Mouse (Mus musculus) naive thymus-derived CD4-positive, alpha-beta T cell, adult 2 months (primary cell): ENCODE measurements around the gene Cadm2.

ENCODE experiments used
- DNase-seq: peaks from one replicate; pipeline ENCODE4 v3.0.0-alpha.2; 2011; ENCODE audit warnings: low read depth

Cadm2 gene

GRCm38 (mm10) chr16:67509079-67509478, 111.6 kb downstream of the Cadm2 start:
- no peak for DNase-seq

- no peak for DNase-seq
Measured at GRCm38 (mm10) chr16:67482542-67482941, 138.2 kb downstream of the Cadm2 start.

GRCm38 (mm10) chr16:67467041-67467440, 153.7 kb downstream of the Cadm2 start:
- DNase-seq: no peak

- DNase-seq: no peak
Measured at GRCm38 (mm10) chr16:67436301-67436700, 184.4 kb downstream of the Cadm2 start.

GRCm38 (mm10) chr16:67425371-67425770, 195.3 kb downstream of the Cadm2 start:
- no peak for DNase-seq

- no peak for DNase-seq
Measured at GRCm38 (mm10) chr16:67410926-67411325, 209.8 kb downstream of the Cadm2 start.

- no peak for DNase-seq
Measured at GRCm38 (mm10) chr16:67410482-67410881, 210.2 kb downstream of the Cadm2 start.

- no peak for DNase-seq
Measured at GRCm38 (mm10) chr16:67367745-67368144, 253.0 kb downstream of the Cadm2 start.

- DNase-seq: no peak
Measured at GRCm38 (mm10) chr16:67348011-67348410, 272.7 kb downstream of the Cadm2 start.

GRCm38 (mm10) chr16:67347561-67347960, 273.1 kb downstream of the Cadm2 start:
- no peak for DNase-seq

- DNase-seq: no peak
Measured at GRCm38 (mm10) chr16:67346621-67347290, 274.0 kb downstream of the Cadm2 start.

- DNase-seq: no peak
Measured at GRCm38 (mm10) chr16:67344194-67344593, 276.5 kb downstream of the Cadm2 start.

GRCm38 (mm10) chr16:67311033-67311432, 309.7 kb downstream of the Cadm2 start:
- no peak for DNase-seq

- no peak for DNase-seq
Measured at GRCm38 (mm10) chr16:67284664-67285063, 336.0 kb downstream of the Cadm2 start.

GRCm38 (mm10) chr16:67243598-67243997, 377.1 kb downstream of the Cadm2 start:
- no peak for DNase-seq

GRCm38 (mm10) chr16:67234862-67235261, 385.8 kb downstream of the Cadm2 start:
- DNase-seq: no peak

GRCm38 (mm10) chr16:67226696-67227095, 394.0 kb downstream of the Cadm2 start:
- DNase-seq: no peak

GRCm38 (mm10) chr16:67203329-67203728, 417.4 kb downstream of the Cadm2 start:
- DNase-seq: no peak

- no peak for DNase-seq
Measured at GRCm38 (mm10) chr16:67192852-67193415, 427.8 kb downstream of the Cadm2 start.

- DNase-seq: no peak
Measured at GRCm38 (mm10) chr16:67192395-67192794, 428.3 kb downstream of the Cadm2 start.

- DNase-seq: no peak
Measured at GRCm38 (mm10) chr16:67186322-67186721, 434.4 kb downstream of the Cadm2 start.

- no peak for DNase-seq
Measured at GRCm38 (mm10) chr16:67182958-67183357, 437.8 kb downstream of the Cadm2 start.

- DNase-seq: no peak
Measured at GRCm38 (mm10) chr16:67175386-67175785, 445.3 kb downstream of the Cadm2 start.

- DNase-seq: no peak
Measured at GRCm38 (mm10) chr16:67162211-67162790, 458.4 kb downstream of the Cadm2 start.
